Mouse (Mus musculus) left cerebral cortex, adult 2 months (tissue): ENCODE results near the gene Elmo1. TPM values are rescaled to one million over a fixed set of nuclear protein-coding genes. Genes with fewer than 3 reads are reported as not detected.

ENCODE experiments used
- DNase-seq, 2 experiments: peaks; one replicate each; pipeline ENCODE4 v3.0.0; 2021 to 2022; ENCODE audit warnings: low spot score in 2 of 2, mixed read lengths in 1 of 2; ENCODE audit errors: extremely low spot score in 1 of 2
- H3K27ac ChIP-seq: fragments of 200-600 bp; 2 replicates; pipeline ENCODE4 v1.8.1; 2022
- H3K4me3 ChIP-seq: fragments of 200-600 bp; 2 replicates; pipeline ENCODE4 v1.8.1; 2022
- CTCF ChIP-seq: fragments of 200-600 bp; IDR thresholded peaks from 2 replicates; pipeline ENCODE4 v1.8.1; 2022; ENCODE audit warnings: antibody characterized with exemption, mild to moderate bottlenecking, moderate library complexity
- intact Hi-C: fragments of 180-260 bp; cut with DNase I; formaldehyde crosslinking; loops from one replicate; pipeline ENCODE4 v1.15.1; 2025
- total RNA-seq, 2 experiments: library from RNA; stranded (reverse); gene quantifications; 2 replicates each; pipeline ENCODE4 v1.2.3; 2021

Gene Elmo1
- total RNA-seq, 2 experiments from 2014 or later = 62.8 to 79.1 TPM

DNA sequence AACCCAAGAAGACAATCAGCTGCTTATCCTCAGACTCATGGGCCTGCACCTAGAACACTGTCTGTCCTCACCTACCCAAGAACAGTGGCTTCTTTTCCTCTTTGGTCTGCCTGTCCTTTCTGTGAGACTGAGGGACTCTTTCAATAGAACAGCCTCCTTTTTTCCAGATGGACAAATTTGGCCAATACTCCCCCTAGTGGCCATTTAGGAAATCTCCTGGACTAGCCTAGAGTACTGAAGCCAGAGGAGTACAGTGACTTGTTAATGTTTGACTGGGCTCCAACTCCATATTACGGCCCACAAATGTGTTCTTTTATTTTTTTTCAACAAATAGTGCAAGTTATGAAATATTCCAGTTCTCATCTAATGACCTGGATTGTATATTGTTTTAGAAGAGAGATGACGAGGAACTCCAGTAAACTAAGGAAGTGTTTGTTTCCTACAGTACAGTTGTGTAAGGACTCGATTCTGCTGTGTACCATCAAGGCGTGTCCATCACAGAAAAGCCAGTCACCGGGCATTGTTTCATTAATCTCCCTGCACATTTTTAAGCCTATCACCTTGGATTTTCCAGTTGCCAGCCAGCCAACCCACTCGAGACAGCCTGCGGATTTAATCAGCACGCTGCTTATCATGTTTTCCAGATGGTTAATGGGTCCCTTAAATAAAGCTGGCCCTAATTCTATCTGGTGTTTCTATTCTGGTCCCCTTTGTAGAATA is 399.5 kb downstream of the Elmo1 start:
- no peak overlapping the region for H3K27ac ChIP-seq
- no peak for DNase-seq
- intact Hi-C loops = loop anchor here (5.0 kb wide), 1 partner anchor 47 kb away; no protein-coding TSS in a partner anchor
- TF ChIP-seq CTCF = peak; percentile 71
- H3K4me3 ChIP-seq = no peak overlapping the region

DNA sequence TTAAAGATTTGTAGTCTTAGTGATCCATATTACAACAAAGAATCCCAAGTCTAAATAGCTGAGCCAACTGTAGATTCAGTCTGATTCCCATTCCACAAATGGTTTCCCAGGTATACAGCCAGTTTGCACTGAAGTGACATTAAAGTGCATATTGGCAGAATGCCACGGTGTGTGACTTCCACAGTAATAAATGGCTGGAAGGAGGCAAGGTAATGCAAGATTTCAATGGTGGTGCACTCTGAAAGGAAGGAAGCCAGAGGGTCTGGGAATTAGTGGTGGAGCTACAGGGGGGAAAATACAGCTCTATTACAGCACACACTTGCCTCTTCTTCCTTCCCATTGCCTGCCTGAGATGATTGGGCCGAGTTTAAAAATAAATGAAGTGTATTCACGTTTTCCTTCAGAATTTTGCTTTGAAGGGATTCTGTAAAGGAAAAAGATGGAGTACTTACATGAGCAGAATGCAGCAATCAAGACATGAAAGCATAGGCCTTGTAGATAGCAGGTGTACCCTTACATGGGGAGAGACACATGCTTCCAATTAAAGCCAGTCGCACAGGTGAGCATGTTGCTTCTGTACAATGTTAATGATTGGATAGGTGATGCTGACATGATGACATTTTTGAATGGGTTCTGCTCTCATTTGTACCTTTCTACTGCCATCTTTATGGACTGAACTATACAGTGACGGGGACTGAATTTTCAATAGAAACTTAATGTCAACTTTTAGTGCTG is 400.6 kb downstream of the Elmo1 start:
- intact Hi-C loops = loop anchor here (5.0 kb wide), 1 partner anchor 46 kb away; no protein-coding TSS in a partner anchor
- no peak for DNase-seq
- no peak overlapping the region for H3K4me3 ChIP-seq
- no peak overlapping the region for H3K27ac ChIP-seq
- TF ChIP-seq CTCF = no peak

GRCm38 (mm10) chr13:20491666-20492065 is 401.3 kb downstream of the Elmo1 start:
- TF ChIP-seq CTCF = no peak
- intact Hi-C loops = loop anchor here (5.0 kb wide), 1 partner anchor 46 kb away; no protein-coding TSS in a partner anchor
- DNase-seq = no peak
- Histone ChIP-seq H3K4me3 (no peak overlapping the region), H3K27ac (no peak overlapping the region)

- TF ChIP-seq CTCF = no peak; the same call in 1 of the 2 replicates
- DNase-seq = no peak
- intact Hi-C loops = loop anchor here (5.0 kb wide), 1 partner anchor 43 kb away; no protein-coding TSS in a partner anchor
- Histone ChIP-seq H3K27ac (peak overlapping the region; percentile 73), H3K4me3 (no peak overlapping the region)
Measured at GRCm38 (mm10) chr13:20494047-20494739, 403.8 kb downstream of the Elmo1 start.

- Histone ChIP-seq H3K4me3 (no peak overlapping the region), H3K27ac (no peak overlapping the region)
- no peak for DNase-seq
- no peak for TF ChIP-seq CTCF
- intact Hi-C loops = no loop called here
Measured at GRCm38 (mm10) chr13:20501923-20502322, 411.5 kb downstream of the Elmo1 start.

DNA sequence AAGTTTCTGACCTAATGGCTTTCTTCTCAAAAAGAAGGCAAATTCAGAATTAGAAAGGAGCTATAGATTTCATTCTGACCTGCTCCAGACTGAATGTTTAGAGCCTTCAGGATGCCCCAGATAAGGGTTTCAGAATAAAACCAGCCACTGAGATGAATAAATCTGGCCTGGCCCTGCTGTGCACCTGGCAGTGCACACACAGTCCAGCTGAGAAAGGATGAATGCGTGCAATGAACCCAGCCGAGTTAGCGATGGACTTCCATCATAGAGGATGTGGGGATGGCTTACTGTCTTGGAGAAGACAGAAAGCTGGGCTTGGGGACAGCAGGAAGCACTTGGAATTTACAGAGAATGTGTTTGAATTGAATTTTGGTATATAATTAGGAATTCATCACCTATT is 413.0 kb downstream of the Elmo1 start:
- DNase-seq = no peak
- intact Hi-C loops = no loop called here
- no peak for TF ChIP-seq CTCF
- Histone ChIP-seq H3K4me3 (no peak overlapping the region), H3K27ac (no peak overlapping the region)

DNA sequence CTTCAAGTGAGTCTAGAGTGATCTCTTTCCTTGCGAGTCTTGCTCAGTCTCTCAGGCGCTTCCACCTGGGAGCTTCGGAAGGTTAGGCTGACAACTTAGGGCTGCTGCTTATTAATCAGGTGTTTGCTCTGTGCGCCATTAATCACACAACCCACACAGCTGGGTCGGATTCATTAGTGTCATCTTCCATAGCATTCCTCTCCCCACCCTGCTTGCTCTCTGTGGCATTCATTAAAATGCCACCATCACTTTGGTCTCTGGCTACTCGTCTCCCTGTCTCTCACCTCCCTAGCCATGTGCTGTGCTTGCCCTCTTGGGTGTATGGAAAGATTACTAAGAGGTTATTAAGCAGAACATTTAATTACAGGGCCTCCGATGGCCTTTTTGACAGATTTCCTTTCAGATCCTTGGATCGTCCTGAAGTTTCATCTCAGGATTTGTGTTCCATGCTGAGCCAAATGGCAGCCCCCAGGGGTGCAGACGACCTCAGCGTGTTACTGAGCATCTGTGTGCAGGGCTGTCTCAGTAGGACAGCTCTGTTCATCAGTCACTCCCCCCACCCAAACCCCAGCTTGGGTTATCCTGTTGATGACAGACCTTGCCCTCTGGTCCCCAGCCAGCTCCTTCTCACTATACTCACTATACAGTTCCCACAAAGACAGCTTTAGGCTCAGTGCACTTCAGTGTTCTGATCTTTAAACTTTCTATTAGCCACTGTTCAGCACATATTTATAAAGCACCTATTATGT is 417.2 kb downstream of the Elmo1 start:
- intact Hi-C loops = no loop called here
- Histone ChIP-seq H3K27ac (no peak overlapping the region), H3K4me3 (no peak overlapping the region)
- no peak for DNase-seq
- no peak for TF ChIP-seq CTCF

- peak in 1 of 2 experiments; percentile 8 for DNase-seq
- TF ChIP-seq CTCF = no peak
- intact Hi-C loops = no loop called here
- no peak overlapping the region for H3K4me3 ChIP-seq
- H3K27ac ChIP-seq = no peak overlapping the region
Measured at GRCm38 (mm10) chr13:20511026-20511425, 420.6 kb downstream of the Elmo1 start.

DNA sequence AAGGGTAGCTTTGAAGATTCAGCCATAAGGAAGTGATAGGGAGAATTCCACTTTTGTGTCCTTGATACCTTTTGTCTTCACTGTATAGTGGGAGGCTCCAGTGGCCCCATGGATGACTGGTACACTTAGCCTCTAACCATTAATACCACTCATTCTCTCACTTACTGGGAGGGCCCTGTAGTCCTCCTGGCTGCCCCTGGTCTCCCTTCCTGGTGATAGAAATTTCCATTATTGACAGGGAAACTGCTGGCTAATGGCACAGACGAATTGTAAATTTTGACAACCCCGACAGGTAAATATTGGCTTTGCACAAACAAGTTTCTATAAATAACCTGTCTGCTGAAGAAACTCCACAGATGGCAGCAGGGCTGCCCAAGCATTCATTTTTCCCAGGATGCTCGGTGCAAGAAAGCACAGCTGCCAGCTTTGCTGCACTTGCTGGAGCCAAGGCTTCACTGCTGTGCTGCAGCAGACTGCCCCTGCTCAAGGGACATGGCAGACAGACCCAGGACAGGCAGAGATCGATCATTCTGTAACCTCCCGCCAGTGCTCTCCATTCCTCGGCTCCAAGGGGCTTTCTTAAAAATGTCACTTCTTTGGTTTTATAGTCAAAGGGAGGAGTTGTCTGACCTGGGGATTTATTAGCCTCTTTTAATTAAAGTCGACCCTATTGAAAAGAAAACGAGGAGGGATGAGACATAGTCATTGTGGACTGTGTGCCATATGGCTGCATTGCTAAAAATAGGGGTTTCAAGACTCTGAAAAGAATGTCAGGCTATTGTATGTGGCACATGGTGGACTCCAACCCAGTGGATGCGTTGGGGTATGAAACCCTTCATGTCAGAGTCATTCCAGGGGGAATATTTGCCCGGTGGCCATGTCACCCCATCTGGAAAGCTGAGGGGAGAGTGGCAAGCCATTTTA is 422.2 kb downstream of the Elmo1 start:
- intact Hi-C loops = no loop called here

DNA sequence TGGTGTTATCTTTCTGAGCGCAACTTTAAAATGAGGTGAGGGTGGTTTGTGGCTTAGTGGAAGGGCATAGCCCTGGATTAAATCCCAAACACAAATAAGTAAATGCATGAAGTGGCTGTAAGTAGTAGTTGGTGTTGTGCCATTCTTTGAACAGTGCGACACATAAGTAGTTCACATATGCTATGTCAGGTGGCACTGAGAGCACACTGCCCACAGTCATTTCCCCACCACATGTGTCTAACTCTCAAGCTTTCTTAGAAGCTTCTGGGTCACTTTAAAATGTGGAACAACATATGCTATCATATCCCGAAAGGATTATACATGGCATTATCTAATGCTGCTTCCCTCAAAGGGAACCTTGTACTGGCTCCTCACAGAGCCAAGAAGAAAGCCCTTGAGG is 424.3 kb downstream of the Elmo1 start:
- TF ChIP-seq CTCF = no peak
- intact Hi-C loops = no loop called here

More for the DNA sequence above, 422.2 kb downstream of the Elmo1 start:
- Histone ChIP-seq H3K27ac (no peak overlapping the region), H3K4me3 (no peak overlapping the region)
- DNase-seq = no peak
- no peak for TF ChIP-seq CTCF

GRCm38 (mm10) chr13:20516096-20516495 is 425.7 kb downstream of the Elmo1 start:
- intact Hi-C loops = no loop called here
- no peak overlapping the region for H3K4me3 ChIP-seq
- peak in 1 of 2 experiments; percentile 3 for DNase-seq
- no peak for TF ChIP-seq CTCF
- no peak overlapping the region for H3K27ac ChIP-seq

More for the DNA sequence above, 424.3 kb downstream of the Elmo1 start:
- DNase-seq = no peak
- H3K27ac ChIP-seq = no peak overlapping the region
- H3K4me3 ChIP-seq = no peak overlapping the region
